Mouse (Mus musculus) stomach, embryonic 16.5 days (tissue): ENCODE results near the gene Tm9sf3. TPM values are rescaled to one million over a fixed set of nuclear protein-coding genes. Genes with fewer than 3 reads are reported as not detected.
A peak's percentile ranks its signal among the peaks of the same experiment; 100 is the strongest.

Source experiments
- ATAC-seq: fragments of 200-750 bp; cut with Nextera tagmentation; 2 replicates; pipeline ENCODE4 v1.8.0; 2017; ENCODE audit warnings: moderate number of reproducible peaks, moderate TSS enrichment; ENCODE audit not compliant: insufficient read depth, low FRiP score
- H3K27ac ChIP-seq: fragments of 300-500 bp; sonication (generic); 2 replicates; pipeline ENCODE4 v1.5.1; 2014; ENCODE audit warnings: low read length
- H3K27me3 ChIP-seq: fragments of 300-500 bp; sonication (generic); 2 replicates; pipeline ENCODE4 v1.6.1; 2014; ENCODE audit warnings: low read length, control low read depth, mixed read lengths; ENCODE audit not compliant: control insufficient read depth, insufficient read depth
- H3K36me3 ChIP-seq: fragments of 300-500 bp; sonication (generic); 2 replicates; pipeline ENCODE4 v1.6.1; 2014; ENCODE audit warnings: low read length; ENCODE audit not compliant: control insufficient read depth, insufficient read depth
- H3K4me1 ChIP-seq: fragments of 300-500 bp; sonication (generic); 2 replicates; pipeline ENCODE4 v1.6.1; 2014; ENCODE audit warnings: low read length, control low read depth, mixed read lengths; ENCODE audit not compliant: control insufficient read depth, insufficient read depth
- H3K4me2 ChIP-seq: fragments of 300-500 bp; sonication (generic); 2 replicates; pipeline ENCODE4 v1.6.1; 2014; ENCODE audit warnings: low read depth, low read length, mixed read lengths
- H3K4me3 ChIP-seq: fragments of 300-500 bp; sonication (generic); replicated peaks from 2 replicates; pipeline ENCODE4 v1.5.1; 2014; ENCODE audit warnings: mild to moderate bottlenecking, low read length
- H3K9ac ChIP-seq: fragments of 300-500 bp; sonication (generic); 2 replicates; pipeline ENCODE4 v1.6.1; 2014; ENCODE audit warnings: low read length
- H3K9me3 ChIP-seq: fragments of 300-500 bp; sonication (generic); replicated peaks from 2 replicates; pipeline ENCODE4 v1.6.1; 2016; ENCODE audit warnings: low read length, control low read depth; ENCODE audit not compliant: control insufficient read depth
- WGBS: fragments of 180-500 bp; shearing (Covaris S2); extraction: QIAGEN DNeasy Blood & Tissue Kit; methylation state at CpG from one replicate; pipeline ENCODE4 v1.1.7; 2014; 5-methylcytosine and 5-hydroxymethylcytosine counted together
- polyA plus RNA-seq: library from polyadenylated mRNA; unstranded; fragments of >200 nt; fragmentation: Nextera tagmentation; extraction: Ambion mirVana; gene quantifications from 2 replicates; pipeline ENCODE4 v1.2.1, GENCODE M21; 2015

The Tm9sf3 gene
- polyA plus RNA-seq, 1 experiment from 2014 or later, result 151 TPM

- WGBS, result 90% methylated on average over 3 of the region's 3 CpGs
These were observed 15.5 kb downstream of the Tm9sf3 start for GRCm38 (mm10) chr19:41248271-41248670.

GRCm38 (mm10) chr19:41246271-41246670 is 17.5 kb downstream of the Tm9sf3 start:
- Histone ChIP-seq H3K27me3 (no peaks in the 10 kb centered on the region), H3K27ac (no peak overlapping the region), H3K4me2 (no peak overlapping the region), H3K9ac (no peak overlapping the region), H3K9me3 (no peaks in the 10 kb centered on the region), H3K4me1 (no peaks in the 10 kb centered on the region), H3K36me3 (peaks cover 20% of the 10 kb centered on the region; the same call in 1 of the 2 replicates), H3K4me3 (no peak overlapping the region)
- 79% methylated on average over 4 of the region's 4 CpGs for WGBS
- ATAC-seq, result no peak

More at GRCm38 (mm10) chr19:41248271-41248670, 15.5 kb downstream of the Tm9sf3 start:
- Histone ChIP-seq H3K4me3 (no peak overlapping the region), H3K27me3 (no peaks in the 10 kb centered on the region), H3K27ac (no peak overlapping the region), H3K9ac (no peak overlapping the region), H3K4me2 (no peak overlapping the region), H3K36me3 (peaks cover 17% of the 10 kb centered on the region; the same call in 1 of the 2 replicates), H3K9me3 (no peaks in the 10 kb centered on the region), H3K4me1 (no peaks in the 10 kb centered on the region)
- no peak for ATAC-seq

- H3K36me3 ChIP-seq, result peaks cover 27% of the 10 kb centered on the region; the same call in 1 of the 2 replicates
- no peaks in the 10 kb centered on the region for H3K27me3 ChIP-seq
- no peak overlapping the region for H3K9ac ChIP-seq
- WGBS, result 70% methylated on average over 6 of the region's 6 CpGs
- H3K4me2 ChIP-seq, result no peak overlapping the region
- no peak for ATAC-seq
- H3K4me1 ChIP-seq, result no peaks in the 10 kb centered on the region
- no peaks in the 10 kb centered on the region for H3K9me3 ChIP-seq
- no peak overlapping the region for H3K27ac ChIP-seq
- H3K4me3 ChIP-seq, result no peak overlapping the region
These were observed 19.2 kb downstream of the Tm9sf3 start for GRCm38 (mm10) chr19:41244581-41244980.

GRCm38 (mm10) chr19:41241997-41242396 is 21.8 kb downstream of the Tm9sf3 start:
- Histone ChIP-seq H3K4me2 (no peak overlapping the region), H3K27me3 (no peaks in the 10 kb centered on the region), H3K9me3 (no peaks in the 10 kb centered on the region), H3K9ac (no peak overlapping the region), H3K4me3 (no peak overlapping the region), H3K27ac (no peak overlapping the region), H3K36me3 (peaks cover 24% of the 10 kb centered on the region), H3K4me1 (no peaks in the 10 kb centered on the region)
- no peak for ATAC-seq
- WGBS, result 90% methylated on average over 5 of the region's 5 CpGs

GRCm38 (mm10) chr19:41233698-41234097 is 30.1 kb downstream of the Tm9sf3 start:
- Histone ChIP-seq H3K9me3 (no peaks in the 10 kb centered on the region), H3K36me3 (peaks cover 24% of the 10 kb centered on the region)

GRCm38 (mm10) chr19:41208326-41208725 is 55.5 kb downstream of the Tm9sf3 start:
- H3K27me3 ChIP-seq, result peaks cover 24% of the 10 kb centered on the region

More at GRCm38 (mm10) chr19:41233698-41234097, 30.1 kb downstream of the Tm9sf3 start:
- Histone ChIP-seq H3K27ac (no peak overlapping the region), H3K4me2 (no peak overlapping the region), H3K4me1 (no peaks in the 10 kb centered on the region), H3K27me3 (no peaks in the 10 kb centered on the region), H3K4me3 (no peak overlapping the region), H3K9ac (no peak overlapping the region)
- no peak for ATAC-seq
- 89% methylated on average over 4 of the region's 4 CpGs for WGBS

GRCm38 (mm10) chr19:41206811-41207344 is 56.9 kb downstream of the Tm9sf3 start, which contains the start of gene Tll2:
Gene Tll2 (minus strand): TSS chr19:41206835.
- peak within 1 kb of the TSS; percentile 88 for H3K4me2 ChIP-seq
- H3K9ac ChIP-seq, result peak within 1 kb of the TSS; percentile 64
- H3K27ac ChIP-seq, result no peak within 1 kb of the TSS
- peaks cover 12% of the 10 kb centered on the region for H3K4me1 ChIP-seq
- ATAC-seq, result peak; percentile 94
- H3K4me3 ChIP-seq, result peak within 1 kb of the TSS; percentile 48
- peaks cover 24% of the 10 kb centered on the region for H3K27me3 ChIP-seq
- H3K36me3 ChIP-seq, result 0 out of 2 replicates have a peak, but pooled peaks cover 5% of the 10 kb centered on the region
- WGBS, result under 1% methylated on average over 32 of the region's 32 CpGs
- H3K9me3 ChIP-seq, result no peaks in the 10 kb centered on the region

More at GRCm38 (mm10) chr19:41208326-41208725, 55.5 kb downstream of the Tm9sf3 start:
- 0 out of 2 replicates have a peak, but pooled peaks cover 5% of the 10 kb centered on the region for H3K36me3 ChIP-seq
- ATAC-seq, result no peak
- no peak overlapping the region for H3K4me3 ChIP-seq
- WGBS, result 12% methylated on average over 7 of the region's 7 CpGs
- no peak overlapping the region for H3K9ac ChIP-seq
- peaks cover 12% of the 10 kb centered on the region for H3K4me1 ChIP-seq
- no peaks in the 10 kb centered on the region for H3K9me3 ChIP-seq
- no peak overlapping the region for H3K4me2 ChIP-seq
- no peak overlapping the region for H3K27ac ChIP-seq

- peak overlapping the region; percentile 64 for H3K9ac ChIP-seq
- ATAC-seq, result no peak
- H3K4me3 ChIP-seq, result peak overlapping the region; percentile 48
- 1% methylated on average over 46 of the region's 46 CpGs for WGBS
- H3K27ac ChIP-seq, result no peak overlapping the region
- H3K9me3 ChIP-seq, result no peaks in the 10 kb centered on the region
- H3K27me3 ChIP-seq, result peaks cover 24% of the 10 kb centered on the region
- peak overlapping the region; percentile 88 for H3K4me2 ChIP-seq
- peaks cover 12% of the 10 kb centered on the region for H3K4me1 ChIP-seq
- 0 out of 2 replicates have a peak, but pooled peaks cover 5% of the 10 kb centered on the region for H3K36me3 ChIP-seq
These were observed 57.6 kb downstream of the Tm9sf3 start for GRCm38 (mm10) chr19:41206041-41206810.
